Mouse (Mus musculus): ENCODE results near the gene AU021092.

- TF ChIP-seq POLR2A (IDR thresholded peaks at IDR 0.05; ENCODE audit: borderline replicate concordance, insufficient read depth, low read length) (peak; percentile 35; the same call in 1 of the 2 replicates), CTCF (IDR thresholded peaks at IDR 0.05; ENCODE audit: borderline replicate concordance, insufficient read depth, low read depth, low read length) (no peak)
These were observed 18.2 kb downstream of the AU021092 start, which contains the start of gene Nagpa for GRCm38 (mm10) chr16:5203668-5204433.

Measured in cerebellum, adult 2 months (tissue).